Mouse (Mus musculus): Measurements from ENCODE around the gene Osbpl8. TPM values are rescaled to one million over a fixed set of nuclear protein-coding genes. Genes with fewer than 3 reads are reported as not detected.
A peak's percentile ranks its signal among the peaks of the same experiment; 100 is the strongest.

Osbpl8 gene
- 9.2 and 9.4 TPM in 2 replicates for polyA plus RNA-seq (2016; fragmentation: Nextera tagmentation; extraction: Ambion mirVana)

- peak; percentile 99 for DNase-seq (ENCODE audit: low spot score)
- Histone ChIP-seq H3K4me1 (replicated peaks) (peaks cover 18% of the 10 kb centered on the region), H3K9me3 (no peaks in the 10 kb centered on the region), H3K27me3 (ENCODE audit: insufficient read depth, poor library complexity, severe bottlenecking) (no peaks in the 10 kb centered on the region), H3K4me3 (peak within 1 kb of the TSS; percentile 97), H3K36me3 (no peaks in the 10 kb centered on the region), H3K27ac (peak within 1 kb of the TSS; percentile 95)
- WGBS, result under 1% methylated on average over 84 of the region's 84 CpGs
Measured at GRCm38 (mm10) chr10:111164304-111165218, at the start of gene Osbpl8. Gene Osbpl8, plus strand, starts transcription at chr10:111164752.

DNA sequence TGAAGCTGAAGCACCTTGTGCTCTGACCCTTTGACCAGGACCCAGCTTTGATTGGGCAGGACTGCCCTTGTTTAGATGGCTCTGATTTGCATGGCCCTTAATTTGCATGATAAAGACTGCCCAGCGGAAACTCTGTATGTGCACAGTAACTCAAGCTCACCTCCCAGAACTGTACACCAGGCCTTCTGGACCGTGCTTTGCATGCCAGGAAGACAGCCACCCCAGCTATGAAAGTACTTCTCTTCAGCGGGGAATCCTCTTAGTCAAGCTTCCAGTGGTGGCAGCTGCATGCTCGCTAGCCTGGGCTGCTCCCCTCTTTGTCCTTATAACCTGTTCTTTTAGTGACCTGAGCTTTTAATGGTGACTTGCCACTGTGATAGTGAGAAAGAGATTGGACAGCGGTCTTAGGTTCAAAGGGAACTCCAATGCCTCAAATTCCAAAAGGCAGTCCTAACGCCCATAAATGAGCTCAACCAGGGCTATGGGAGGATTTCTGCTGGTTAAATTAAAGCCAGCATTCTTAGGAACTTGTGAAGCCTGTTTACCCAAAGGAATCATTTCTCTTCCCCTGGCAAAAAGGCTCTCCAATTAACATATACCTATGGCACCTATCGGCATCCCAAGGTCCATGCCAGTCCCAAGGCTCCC lies 47.2 kb upstream of the Osbpl8 start:
- H3K27me3 ChIP-seq (ENCODE audit: insufficient read depth, poor library complexity, severe bottlenecking), result no peaks in the 10 kb centered on the region
- H3K27ac ChIP-seq, result no peak overlapping the region
- peaks cover 6% of the 10 kb centered on the region for H3K4me1 ChIP-seq (replicated peaks)
- no peaks in the 10 kb centered on the region for H3K36me3 ChIP-seq
- no peak overlapping the region for H3K4me3 ChIP-seq
- DNase-seq (ENCODE audit: low spot score), result no peak
- WGBS, result 60% methylated on average over 7 of the region's 7 CpGs
- no peaks in the 10 kb centered on the region for H3K9me3 ChIP-seq

GRCm38 (mm10) chr10:111118292-111118691 lies 46.3 kb upstream of the Osbpl8 start:
- peaks cover 6% of the 10 kb centered on the region for H3K4me1 ChIP-seq (replicated peaks)
- no peak overlapping the region for H3K27ac ChIP-seq
- H3K9me3 ChIP-seq, result no peaks in the 10 kb centered on the region
- WGBS, result 86% methylated on average over 9 of the region's 9 CpGs
- no peaks in the 10 kb centered on the region for H3K27me3 ChIP-seq (ENCODE audit: insufficient read depth, poor library complexity, severe bottlenecking)
- no peaks in the 10 kb centered on the region for H3K36me3 ChIP-seq
- no peak overlapping the region for H3K4me3 ChIP-seq
- DNase-seq (ENCODE audit: low spot score), result no peak

DNA sequence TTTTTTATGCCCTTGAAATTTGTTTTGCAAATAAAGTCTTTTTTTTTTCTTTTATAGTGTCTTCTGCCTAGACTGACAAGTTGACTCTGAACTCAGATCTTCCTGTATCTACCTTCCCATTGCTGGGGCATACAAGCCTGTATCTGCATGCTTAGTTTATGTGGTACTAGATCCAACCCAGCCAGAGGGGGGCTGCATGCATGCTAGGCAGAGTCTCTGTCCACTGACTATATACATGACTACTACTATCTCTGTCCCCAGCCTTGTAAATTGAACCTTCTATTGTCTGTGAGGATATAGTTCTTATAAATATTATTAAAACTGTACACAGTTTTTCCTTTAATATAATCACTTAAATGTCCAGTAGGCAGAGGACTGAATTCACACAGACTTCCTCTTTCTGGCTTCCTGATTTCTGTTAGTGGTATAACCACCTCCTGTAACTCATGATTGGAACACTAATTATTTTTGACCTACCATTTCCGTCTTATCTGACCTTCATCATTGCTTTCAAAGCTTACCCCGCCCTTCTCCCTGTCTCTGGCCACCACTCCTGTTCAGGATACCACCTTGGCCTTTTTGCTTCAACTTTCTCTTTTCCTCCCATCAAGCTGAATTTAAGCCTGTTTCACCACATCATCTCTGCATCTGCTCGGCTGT lies 45.4 kb upstream of the Osbpl8 start:
- Histone ChIP-seq H3K4me1 (replicated peaks) (peaks cover 6% of the 10 kb centered on the region), H3K27ac (no peak overlapping the region), H3K36me3 (no peaks in the 10 kb centered on the region), H3K27me3 (ENCODE audit: insufficient read depth, poor library complexity, severe bottlenecking) (no peaks in the 10 kb centered on the region), H3K9me3 (no peaks in the 10 kb centered on the region), H3K4me3 (no peak overlapping the region)
- WGBS, result 77% methylated on average over 3 of the region's 3 CpGs
- no peak for DNase-seq (ENCODE audit: low spot score)

DNA sequence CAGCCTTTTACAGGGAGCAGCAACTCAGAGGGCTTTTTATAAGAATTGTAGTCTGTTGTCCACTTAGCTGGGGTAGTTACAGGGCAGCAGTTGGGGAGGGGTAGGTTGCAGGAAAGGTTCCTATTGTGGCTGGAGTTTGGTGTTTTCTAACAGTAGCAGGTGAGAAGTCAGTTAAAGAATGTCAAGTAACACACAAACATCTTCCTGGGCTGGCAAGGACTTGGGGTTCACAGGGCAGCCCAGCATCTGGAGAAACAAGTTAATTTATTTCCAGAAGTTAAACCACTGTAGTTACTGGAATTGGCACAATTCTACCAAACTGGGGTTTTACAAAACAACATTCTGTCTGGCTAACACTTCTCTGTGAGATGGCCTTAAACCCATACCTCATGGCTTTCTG lies 44.8 kb upstream of the Osbpl8 start:
- Histone ChIP-seq H3K27me3 (ENCODE audit: insufficient read depth, poor library complexity, severe bottlenecking) (no peaks in the 10 kb centered on the region), H3K36me3 (no peaks in the 10 kb centered on the region), H3K27ac (no peak overlapping the region), H3K4me1 (replicated peaks) (peaks cover 6% of the 10 kb centered on the region), H3K9me3 (no peaks in the 10 kb centered on the region), H3K4me3 (no peak overlapping the region)
- DNase-seq (ENCODE audit: low spot score), result no peak

DNA sequence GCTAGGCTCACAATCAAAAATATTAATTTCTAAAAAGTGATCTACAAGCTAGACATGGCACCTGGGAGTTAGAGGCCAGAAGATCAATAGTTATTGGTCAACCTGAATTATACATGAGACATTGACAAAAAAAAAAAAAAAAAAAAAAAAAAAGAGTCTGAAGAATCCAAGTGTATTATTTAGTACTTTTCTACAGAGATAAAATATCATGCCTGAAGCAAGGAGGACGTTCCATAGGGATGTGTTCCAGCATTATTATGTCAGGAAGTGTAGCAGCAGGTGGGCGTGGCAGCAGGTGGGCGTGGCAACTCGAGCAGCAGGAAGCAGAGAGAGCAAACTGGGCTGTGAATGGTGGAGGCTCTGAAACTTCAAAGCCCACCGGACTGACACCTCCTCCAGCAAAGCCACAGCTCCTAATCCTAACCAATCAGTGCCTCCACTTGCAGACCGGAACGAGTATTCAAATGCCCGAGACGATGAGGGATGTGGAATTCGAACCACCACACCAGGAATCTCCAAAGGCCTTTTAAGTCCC lies 41.6 kb upstream of the Osbpl8 start:
- Histone ChIP-seq H3K27me3 (ENCODE audit: insufficient read depth, poor library complexity, severe bottlenecking) (no peaks in the 10 kb centered on the region), H3K4me1 (replicated peaks) (0 out of 2 replicates have a peak, but pooled peaks cover 3% of the 10 kb centered on the region), H3K4me3 (no peak overlapping the region), H3K27ac (no peak overlapping the region), H3K9me3 (no peaks in the 10 kb centered on the region), H3K36me3 (no peaks in the 10 kb centered on the region)
- DNase-seq (ENCODE audit: low spot score), result no peak
- WGBS, result 80% methylated on average over 10 of the region's 10 CpGs

GRCm38 (mm10) chr10:111124175-111124574 lies 40.4 kb upstream of the Osbpl8 start:
- Histone ChIP-seq H3K27me3 (ENCODE audit: insufficient read depth, poor library complexity, severe bottlenecking) (no peaks in the 10 kb centered on the region), H3K36me3 (no peaks in the 10 kb centered on the region), H3K9me3 (no peaks in the 10 kb centered on the region), H3K4me3 (no peak overlapping the region), H3K4me1 (replicated peaks) (0 out of 2 replicates have a peak, but pooled peaks cover 3% of the 10 kb centered on the region), H3K27ac (no peak overlapping the region)
- 90% methylated on average over 7 of the region's 7 CpGs for WGBS
- no peak for DNase-seq (ENCODE audit: low spot score)

DNA sequence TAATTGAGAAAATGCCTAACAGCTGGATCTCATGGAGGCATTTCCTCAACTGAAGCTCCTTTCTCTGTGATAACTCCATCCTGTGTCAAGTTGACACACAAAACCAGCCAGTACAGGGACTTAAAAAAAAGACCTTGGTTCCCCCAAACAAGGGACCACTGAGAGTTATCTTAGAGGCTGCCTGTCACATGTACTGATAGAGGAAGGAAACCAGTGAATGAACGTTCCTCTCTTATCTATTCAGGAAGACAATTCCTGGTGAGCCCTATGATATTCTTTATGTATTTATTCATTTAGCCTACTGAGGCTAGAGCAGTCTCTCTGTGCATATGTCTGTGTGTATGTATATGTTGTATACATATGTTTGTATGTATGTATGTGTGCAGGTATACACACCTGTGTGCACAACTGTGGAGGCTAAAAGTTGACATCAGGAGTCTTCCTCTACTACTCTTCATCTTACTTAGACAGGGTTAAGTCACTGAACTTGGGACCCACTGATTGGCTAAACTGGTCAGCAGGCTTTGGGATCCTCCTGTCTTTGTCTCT lies 39.7 kb upstream of the Osbpl8 start:
- Histone ChIP-seq H3K36me3 (no peaks in the 10 kb centered on the region), H3K9me3 (no peaks in the 10 kb centered on the region), H3K27me3 (ENCODE audit: insufficient read depth, poor library complexity, severe bottlenecking) (no peaks in the 10 kb centered on the region), H3K4me3 (no peak overlapping the region), H3K4me1 (replicated peaks) (0 out of 2 replicates have a peak, but pooled peaks cover 3% of the 10 kb centered on the region), H3K27ac (no peak overlapping the region)
- WGBS, result 79% methylated on average over 1 of the region's 1 CpGs
- DNase-seq (ENCODE audit: low spot score), result no peak

DNA sequence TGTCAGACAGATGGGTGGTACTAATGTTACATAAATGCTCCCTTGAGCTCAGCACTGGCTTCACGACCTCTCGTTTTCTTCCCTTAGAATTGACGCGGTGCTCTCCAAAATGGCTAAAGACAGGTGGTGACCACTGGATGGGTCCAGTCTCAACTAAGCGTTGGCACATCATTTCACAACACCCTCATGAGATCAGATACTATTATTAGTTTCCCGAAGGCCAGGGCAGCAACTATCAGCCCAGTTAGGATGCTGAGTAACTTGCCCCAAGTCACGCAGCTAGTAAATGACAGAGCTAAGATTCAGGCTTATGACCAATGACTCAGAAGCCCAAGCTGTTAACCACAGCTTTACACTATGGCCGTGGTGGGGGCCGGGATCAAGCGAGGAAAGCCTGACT lies 37.2 kb upstream of the Osbpl8 start:
- 89% methylated on average over 10 of the region's 10 CpGs for WGBS
- H3K27me3 ChIP-seq (ENCODE audit: insufficient read depth, poor library complexity, severe bottlenecking), result no peaks in the 10 kb centered on the region

DNA sequence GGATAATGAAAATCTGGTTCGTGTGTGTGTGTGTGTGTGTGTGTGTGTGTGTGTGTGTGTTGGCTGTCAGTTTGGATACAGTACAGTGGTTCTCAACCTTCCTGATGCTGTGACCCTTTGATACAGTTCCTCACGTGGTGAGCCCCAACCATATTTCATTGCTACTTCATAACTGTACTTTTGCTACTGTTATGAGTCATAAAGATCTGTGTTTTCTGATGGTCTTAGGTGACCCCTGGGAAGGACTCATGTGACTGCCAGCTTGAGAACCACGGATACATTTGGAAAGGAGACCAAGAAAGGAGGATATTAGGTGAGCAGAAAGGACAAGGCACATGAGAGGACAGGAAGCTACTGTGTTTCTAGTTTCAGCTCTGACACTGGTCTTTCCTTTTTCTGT lies 36.1 kb upstream of the Osbpl8 start:
- DNase-seq (ENCODE audit: low spot score), result no peak
- Histone ChIP-seq H3K9me3 (no peaks in the 10 kb centered on the region), H3K27me3 (ENCODE audit: insufficient read depth, poor library complexity, severe bottlenecking) (no peaks in the 10 kb centered on the region), H3K4me3 (no peak overlapping the region), H3K27ac (no peak overlapping the region), H3K4me1 (replicated peaks) (peaks cover 7% of the 10 kb centered on the region; the same call in 1 of the 2 replicates), H3K36me3 (no peaks in the 10 kb centered on the region)
- WGBS, result 75% methylated on average over 3 of the region's 3 CpGs

More for the DNA sequence above, 37.2 kb upstream of the Osbpl8 start:
- H3K4me1 ChIP-seq (replicated peaks), result peaks cover 7% of the 10 kb centered on the region; the same call in 1 of the 2 replicates
- no peak for DNase-seq (ENCODE audit: low spot score)
- H3K27ac ChIP-seq, result no peak overlapping the region
- H3K36me3 ChIP-seq, result no peaks in the 10 kb centered on the region
- H3K9me3 ChIP-seq, result no peaks in the 10 kb centered on the region
- no peak overlapping the region for H3K4me3 ChIP-seq

GRCm38 (mm10) chr10:111129867-111130620 lies 34.5 kb upstream of the Osbpl8 start:
- Histone ChIP-seq H3K9me3 (no peaks in the 10 kb centered on the region), H3K36me3 (no peaks in the 10 kb centered on the region), H3K4me3 (no peak overlapping the region), H3K27ac (no peak overlapping the region), H3K27me3 (ENCODE audit: insufficient read depth, poor library complexity, severe bottlenecking) (no peaks in the 10 kb centered on the region), H3K4me1 (replicated peaks) (peaks cover 7% of the 10 kb centered on the region; the same call in 1 of the 2 replicates)
- no peak for DNase-seq (ENCODE audit: low spot score)
- WGBS, result 89% methylated on average over 15 of the region's 15 CpGs

DNA sequence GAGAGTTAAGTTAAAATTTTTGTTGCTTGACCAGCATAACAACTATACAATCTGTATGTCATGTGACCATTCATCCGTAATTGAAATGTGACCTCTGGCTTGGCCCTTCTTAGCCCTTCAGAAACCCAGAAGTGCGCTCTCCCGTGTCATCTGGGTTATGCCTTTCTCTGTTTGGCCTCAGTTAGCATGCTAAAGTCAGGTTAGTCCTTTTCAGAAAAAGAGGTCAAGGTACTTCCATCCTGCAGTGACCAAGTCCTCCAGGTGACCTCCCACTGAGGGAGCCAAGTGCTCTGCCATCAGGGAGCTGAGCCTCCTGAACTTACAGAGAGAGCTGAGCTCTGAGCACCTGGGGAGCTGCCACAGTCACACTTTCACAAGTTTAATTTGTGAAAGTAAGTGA lies 33.7 kb upstream of the Osbpl8 start:
- no peak for DNase-seq (ENCODE audit: low spot score)
- Histone ChIP-seq H3K36me3 (no peaks in the 10 kb centered on the region), H3K9me3 (no peaks in the 10 kb centered on the region), H3K27ac (no peak overlapping the region), H3K27me3 (ENCODE audit: insufficient read depth, poor library complexity, severe bottlenecking) (no peaks in the 10 kb centered on the region), H3K4me3 (no peak overlapping the region), H3K4me1 (replicated peaks) (peaks cover 7% of the 10 kb centered on the region; the same call in 1 of the 2 replicates)
- 41% methylated on average over 3 of the region's 3 CpGs for WGBS

Data from hindbrain, embryonic 10.5 days (tissue).